Mouse (Mus musculus) brown adipose tissue, adult 24 weeks (tissue): ENCODE data around the gene Cbs. TPM values are rescaled to one million over a fixed set of nuclear protein-coding genes. Genes with fewer than 3 reads are reported as not detected.

Experiments used
- H3K27ac ChIP-seq: fragments of 200-500 bp; replicated peaks from 2 replicates; pipeline ENCODE4 v1.5.1; 2012; ENCODE audit warnings: low read depth, mild to moderate bottlenecking, low read length
- H3K4me1 ChIP-seq: fragments of 200-500 bp; 2 replicates; pipeline ENCODE4 v1.6.1; 2012; ENCODE audit warnings: low read length, mixed read lengths; ENCODE audit not compliant: control insufficient read depth, insufficient read depth, insufficient read length
- H3K4me3 ChIP-seq: fragments of 200-500 bp; 2 replicates; pipeline ENCODE4 v1.5.1; 2012; ENCODE audit warnings: low read depth, mild to moderate bottlenecking, low read length, moderate library complexity; ENCODE audit not compliant: insufficient read depth
- polyA plus RNA-seq: library from polyadenylated mRNA; stranded (reverse); fragments of >200 nt; gene quantifications from 2 replicates; pipeline ENCODE4 v1.2.4, GENCODE M21; 2012; ENCODE audit not compliant: missing spikeins, insufficient read depth, insufficient read length

The Cbs gene
- polyA plus RNA-seq, 1 experiment, result 1.1 TPM

DNA sequence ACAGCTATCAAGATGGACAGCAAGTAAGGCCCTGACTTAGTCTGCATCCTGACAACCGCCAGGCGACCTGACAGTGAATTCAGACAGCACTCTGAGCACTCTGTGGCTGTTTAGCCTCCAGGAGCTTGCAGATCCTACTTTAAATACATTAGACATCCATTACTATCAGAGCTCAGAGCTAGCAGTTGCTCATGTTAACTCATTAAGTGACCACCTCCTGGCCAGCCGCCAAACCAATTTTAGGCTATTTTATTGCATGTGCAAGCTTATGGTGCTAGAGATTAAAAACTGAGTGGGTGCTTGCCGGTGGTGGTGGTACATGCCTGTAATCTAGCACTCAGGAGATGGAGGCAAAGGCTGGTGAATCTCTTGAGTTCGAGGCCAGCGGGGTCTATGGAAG is 53.3 kb downstream of the Cbs start:
- Histone ChIP-seq H3K4me1 (no peaks in the 10 kb centered on the region), H3K27ac (no peak overlapping the region), H3K4me3 (no peak overlapping the region)

DNA sequence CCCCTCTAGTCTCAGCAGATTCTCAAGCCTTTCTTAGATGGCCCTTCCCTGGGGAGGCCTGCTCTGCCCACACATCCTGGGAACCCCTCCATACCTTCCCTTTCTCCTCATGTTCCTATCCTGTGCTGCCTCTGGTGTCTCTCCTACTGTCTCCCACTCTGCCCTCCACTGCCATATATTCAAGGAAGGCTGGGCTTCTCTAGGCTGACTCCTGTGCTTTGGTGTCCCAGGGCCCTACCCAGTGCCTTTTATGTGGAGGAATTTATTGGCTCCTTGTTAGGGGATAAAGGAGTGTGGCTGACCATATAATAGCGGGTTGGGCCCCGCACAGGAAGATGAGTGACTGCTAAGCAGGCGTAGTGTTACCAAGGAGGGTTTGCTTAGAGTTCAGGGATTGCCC is 53.9 kb downstream of the Cbs start:
- H3K4me3 ChIP-seq, result no peak overlapping the region
- no peak overlapping the region for H3K27ac ChIP-seq
- no peaks in the 10 kb centered on the region for H3K4me1 ChIP-seq

DNA sequence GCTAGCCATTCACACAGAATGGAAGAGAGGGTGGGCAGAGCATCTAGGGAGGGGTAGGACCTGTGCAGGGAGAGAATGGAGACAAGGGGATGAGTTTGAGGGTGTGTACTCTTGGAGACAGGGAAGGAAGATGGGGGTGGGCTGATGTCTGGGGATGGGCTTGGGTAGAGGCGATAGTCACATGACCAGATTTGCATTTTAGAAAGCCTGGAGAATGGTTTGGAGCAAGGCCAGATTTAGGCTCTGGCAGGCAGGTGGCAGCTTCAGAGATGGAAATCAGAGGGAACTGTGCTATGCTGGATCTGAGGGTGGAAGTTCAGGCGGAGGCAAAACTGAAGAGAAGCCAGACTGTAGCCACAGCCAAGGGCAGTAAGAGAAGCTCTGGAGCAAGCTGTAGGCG is 56.7 kb downstream of the Cbs start:
- H3K27ac ChIP-seq, result no peak overlapping the region
- H3K4me1 ChIP-seq, result no peaks in the 10 kb centered on the region
- no peak overlapping the region for H3K4me3 ChIP-seq

DNA sequence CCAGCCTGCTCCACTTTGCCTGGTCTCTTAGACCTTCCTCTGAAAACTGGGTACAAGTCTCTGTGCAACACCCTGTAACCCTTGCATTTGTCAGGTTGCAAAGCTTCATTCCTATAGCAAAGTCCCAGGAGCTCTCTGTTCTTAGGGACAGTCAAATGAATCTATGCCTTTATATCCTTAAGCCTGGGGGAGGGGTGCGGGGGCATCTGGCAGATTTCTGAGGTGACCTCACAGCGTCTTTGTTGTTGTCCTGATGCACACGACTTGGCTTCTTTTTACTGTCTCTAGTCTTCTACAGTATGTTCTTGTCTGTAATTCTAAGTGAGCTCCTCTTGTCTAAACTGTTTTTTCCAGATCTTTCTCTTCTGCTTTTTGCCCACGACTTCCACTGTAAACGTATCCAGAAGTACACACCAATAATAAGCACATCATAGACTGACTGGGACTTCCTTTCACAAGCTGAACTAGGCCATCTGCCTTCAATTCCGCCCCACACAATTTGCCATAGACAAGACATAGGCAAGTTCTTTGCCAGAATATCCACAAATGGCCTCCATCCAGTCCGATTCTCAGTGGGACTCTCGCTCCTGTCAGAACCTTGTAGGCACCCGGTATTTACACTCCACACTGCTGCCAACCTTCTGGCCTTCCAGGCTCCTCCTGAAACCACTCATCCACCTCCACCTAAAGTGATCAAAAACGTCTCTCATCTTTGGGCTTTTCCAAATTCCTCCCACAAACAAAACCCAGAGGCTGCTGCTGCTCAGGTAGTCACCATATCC is 60.5 kb downstream of the Cbs start:
- Histone ChIP-seq H3K4me1 (no peaks in the 10 kb centered on the region), H3K4me3 (no peak overlapping the region), H3K27ac (no peak overlapping the region)

DNA sequence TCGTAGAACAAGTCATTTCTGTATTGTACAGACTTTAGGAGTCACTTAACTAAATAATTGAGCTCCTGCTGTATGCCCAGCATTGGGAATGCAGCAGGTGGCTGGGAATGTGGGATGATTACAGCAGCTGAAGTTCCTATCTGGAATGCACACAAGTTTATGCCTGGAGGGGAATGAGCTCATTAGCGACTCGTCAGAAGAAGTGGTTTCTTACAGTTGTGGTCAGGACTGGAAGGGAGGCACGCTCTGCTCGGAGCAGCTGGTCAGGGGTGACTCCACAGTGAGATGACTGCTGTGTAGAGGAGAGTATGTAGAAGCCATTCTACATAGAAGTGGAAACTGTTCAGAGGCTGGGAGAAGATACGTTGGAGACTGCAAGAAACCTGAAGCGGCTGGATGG is 62.4 kb downstream of the Cbs start:
- H3K4me1 ChIP-seq, result peaks cover 2% of the 10 kb centered on the region; the same call in 1 of the 2 replicates
- no peak overlapping the region for H3K4me3 ChIP-seq

DNA sequence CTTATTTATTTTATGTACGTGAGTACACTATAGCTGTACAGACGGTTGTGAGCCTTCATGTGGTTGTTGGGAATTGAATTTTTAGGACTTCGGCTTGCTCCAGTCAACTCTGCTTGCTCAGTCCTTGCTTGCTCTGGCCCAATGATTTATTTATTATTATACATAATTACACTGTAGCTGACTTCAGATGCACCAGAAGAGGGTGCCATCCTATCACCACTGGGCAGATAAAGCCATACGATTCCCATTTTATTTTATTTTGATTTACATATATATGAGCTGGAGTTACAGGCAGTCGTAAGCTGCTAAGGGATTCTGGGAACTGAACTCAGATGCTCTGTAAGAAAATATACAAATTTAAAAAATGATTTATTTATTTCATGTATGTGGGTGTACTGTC is 65.3 kb downstream of the Cbs start:
- H3K4me3 ChIP-seq, result no peak overlapping the region
- no peak overlapping the region for H3K27ac ChIP-seq
- H3K4me1 ChIP-seq, result peaks cover 11% of the 10 kb centered on the region

More for the DNA sequence above, 62.4 kb downstream of the Cbs start:
- no peak overlapping the region for H3K27ac ChIP-seq

DNA sequence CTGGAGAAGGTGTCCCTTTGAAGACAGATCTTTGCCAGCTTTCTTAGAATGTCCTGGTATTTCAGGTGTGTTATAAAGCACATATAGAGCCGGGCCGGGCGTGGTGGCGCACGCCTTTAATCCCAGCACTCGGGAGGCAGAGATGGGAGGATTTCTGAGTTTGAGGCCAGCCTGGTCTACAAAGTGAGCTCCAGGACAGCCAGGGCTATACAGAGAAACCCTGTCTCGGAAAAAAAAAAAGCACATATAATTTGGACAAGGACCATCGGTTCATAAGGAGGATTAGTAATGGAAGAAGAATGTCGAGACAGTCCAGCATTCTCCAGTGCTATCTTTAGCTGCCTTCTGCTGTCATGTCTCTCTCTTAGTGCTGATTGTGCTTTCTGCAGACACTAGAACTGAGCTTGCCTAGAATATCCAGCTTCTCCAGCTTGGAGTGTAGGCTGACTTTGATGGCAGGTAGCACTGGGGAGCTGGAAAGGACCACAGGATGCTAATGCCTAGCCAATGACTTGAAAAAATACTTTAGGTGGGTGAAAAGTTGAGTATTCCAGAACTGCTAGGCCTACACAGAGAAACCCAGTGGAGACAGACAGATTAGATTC is 66.6 kb downstream of the Cbs start:
- H3K4me3 ChIP-seq, result no peak overlapping the region
- H3K27ac ChIP-seq, result no peak overlapping the region
- peaks cover 19% of the 10 kb centered on the region for H3K4me1 ChIP-seq

DNA sequence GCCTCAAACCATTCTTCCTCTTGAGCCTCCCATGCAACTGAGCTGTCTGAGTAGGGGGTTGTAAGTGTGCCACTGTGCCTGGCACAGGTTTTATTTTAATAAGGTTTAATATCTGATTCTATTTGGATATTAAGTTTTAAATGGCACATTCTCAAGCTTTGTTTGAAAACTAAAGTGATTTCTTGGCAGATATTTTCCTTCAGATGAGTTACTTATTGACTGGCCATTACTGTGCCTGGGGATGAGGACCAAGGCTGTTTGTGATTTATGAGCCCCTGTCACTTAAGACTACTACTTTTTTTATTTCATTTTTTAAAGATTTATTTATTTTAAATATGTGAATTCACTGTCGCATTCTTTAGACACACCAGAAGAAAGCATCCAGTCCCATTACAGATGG is 67.3 kb downstream of the Cbs start:
- H3K4me3 ChIP-seq, result no peak overlapping the region
- H3K27ac ChIP-seq, result no peak overlapping the region

DNA sequence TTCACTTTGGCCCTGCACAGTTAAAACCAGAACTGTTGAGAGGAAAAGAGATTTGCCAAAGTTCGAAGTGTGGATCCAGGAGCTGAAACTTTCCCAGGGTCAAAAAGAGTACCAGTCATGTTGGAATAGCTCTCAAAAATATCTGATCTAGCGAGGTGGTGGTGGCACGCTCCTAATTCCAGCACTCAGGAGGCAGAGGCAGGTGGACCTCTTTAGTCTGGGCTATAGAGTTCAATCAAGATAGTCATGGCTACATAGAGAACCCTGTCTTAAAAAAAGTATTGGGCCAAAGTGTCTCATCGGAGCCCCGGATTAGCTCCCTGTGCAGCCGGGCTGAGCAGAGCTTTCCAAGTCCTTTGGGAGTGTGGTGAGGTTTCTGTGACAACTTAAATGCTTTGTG is 70.8 kb downstream of the Cbs start:
- peak overlapping the region; percentile 27; the same call in 1 of the 2 replicates for H3K4me3 ChIP-seq
- H3K27ac ChIP-seq, result no peak overlapping the region
- peaks cover 19% of the 10 kb centered on the region for H3K4me1 ChIP-seq

More for the DNA sequence above, 67.3 kb downstream of the Cbs start:
- H3K4me1 ChIP-seq, result peaks cover 19% of the 10 kb centered on the region

DNA sequence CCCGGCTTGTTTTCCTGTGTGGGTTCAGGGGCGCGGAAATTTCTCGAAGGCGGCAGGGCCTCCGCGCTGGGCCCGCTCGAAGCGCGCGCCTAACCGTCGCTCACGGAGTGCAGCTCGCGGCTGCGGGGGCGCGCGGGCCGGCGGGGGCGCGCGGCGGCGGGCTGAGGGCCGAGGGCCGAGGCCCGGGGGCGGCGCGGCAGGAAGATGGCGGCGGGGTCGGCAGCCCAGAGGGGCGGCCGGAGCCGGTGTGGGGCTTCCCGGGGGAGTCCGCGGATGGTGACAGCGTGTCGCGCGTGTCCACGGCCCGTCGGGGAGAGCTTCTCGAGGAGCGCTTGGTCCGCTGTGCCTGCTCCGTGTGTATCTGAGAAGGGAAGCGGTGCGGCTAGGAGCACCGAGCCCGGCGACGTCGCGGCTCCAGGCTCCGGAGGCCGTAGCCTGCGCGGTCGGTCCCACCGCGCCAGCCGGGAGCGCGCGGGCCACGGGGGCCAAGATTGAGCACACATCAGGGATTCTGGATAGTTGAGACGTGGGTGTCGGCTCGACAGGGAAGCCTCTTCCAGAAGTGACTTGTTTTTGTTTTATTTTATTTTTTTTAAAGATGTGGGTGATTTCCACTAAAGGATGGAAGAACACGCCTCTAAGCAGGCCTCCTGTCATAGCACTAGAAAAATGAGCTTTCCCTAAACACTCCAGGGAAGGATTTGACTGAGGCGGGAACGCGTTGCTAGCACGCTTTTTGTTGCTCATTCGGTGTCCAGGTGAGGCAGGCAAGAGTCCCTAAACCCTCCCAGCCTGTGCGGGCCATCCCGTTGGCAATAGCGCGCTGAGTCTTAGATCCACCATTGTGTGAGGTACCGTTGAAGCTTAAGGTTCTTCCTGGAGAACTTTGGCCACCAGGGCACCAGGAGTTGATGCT is 71.6 kb downstream of the Cbs start:
- Histone ChIP-seq H3K4me3 (peak overlapping the region; percentile 97), H3K27ac (peak overlapping the region; percentile 65; the same call in 1 of the 2 replicates), H3K4me1 (peaks cover 17% of the 10 kb centered on the region)

DNA sequence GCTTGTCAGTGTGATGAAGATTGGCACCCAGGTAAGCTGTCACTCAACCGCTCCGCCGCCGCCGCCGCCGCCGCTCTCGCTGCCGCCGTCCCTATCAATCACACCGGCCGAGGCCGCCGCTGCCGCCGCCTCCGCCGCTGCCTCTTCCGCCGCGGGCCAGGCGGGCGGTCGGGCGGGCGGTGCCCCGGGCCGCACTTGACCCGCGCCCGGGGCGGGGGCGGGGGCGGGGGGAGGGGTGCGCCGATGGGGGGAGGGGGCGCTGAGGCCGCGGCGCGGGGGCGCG is 72.2 kb downstream of the Cbs start:
- peak overlapping the region; percentile 97 for H3K4me3 ChIP-seq
- H3K4me1 ChIP-seq, result peaks cover 17% of the 10 kb centered on the region
- H3K27ac ChIP-seq, result no peak overlapping the region

DNA sequence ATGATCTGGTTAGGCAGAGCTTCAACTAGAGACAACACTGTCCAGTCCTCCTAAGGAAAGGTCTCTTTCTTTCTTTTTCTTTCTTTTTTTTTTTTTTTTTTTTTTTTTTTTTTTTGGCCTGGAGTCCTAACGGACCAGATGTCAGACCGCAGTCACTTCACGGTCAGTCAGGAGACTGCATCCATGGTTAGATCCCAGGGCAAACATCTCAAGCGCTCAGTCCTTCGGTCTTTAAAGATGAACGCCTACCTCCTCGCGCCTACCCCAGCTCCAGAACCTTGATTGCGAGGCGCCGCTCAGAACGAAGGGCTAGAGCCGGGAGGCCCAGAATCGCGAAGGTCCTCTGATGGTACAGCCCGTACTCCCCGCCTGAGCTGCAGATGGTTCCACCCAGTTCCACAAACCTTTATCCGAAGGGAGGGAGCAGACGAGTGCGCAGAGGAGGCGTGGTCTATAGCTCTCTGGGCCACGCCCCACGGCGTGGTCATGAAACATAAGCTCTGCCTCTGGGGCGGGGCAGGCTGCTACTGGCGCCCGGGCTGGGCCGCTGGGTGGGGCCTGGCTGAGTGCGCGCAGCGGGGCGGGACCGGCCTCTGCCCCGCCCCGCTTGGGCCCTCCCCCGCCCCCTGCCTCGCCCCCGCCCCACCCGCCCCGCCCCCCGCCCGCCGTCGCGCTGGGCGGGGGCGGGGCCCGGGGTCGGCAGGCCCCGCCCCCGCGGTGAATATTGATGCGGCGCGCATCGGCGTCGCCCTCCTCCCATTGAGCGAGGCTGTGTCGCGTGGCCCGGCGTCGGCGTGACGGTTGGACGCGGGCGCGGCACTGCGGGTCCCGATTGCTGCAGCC is 72.8 kb downstream of the Cbs start, which contains the start of gene Pknox1:
Pknox1 (plus strand) TSS at position 720 of the 843 bp plus-strand sequence.
- Histone ChIP-seq H3K27ac (peak within 1 kb of the TSS; percentile 98), H3K4me1 (peaks cover 17% of the 10 kb centered on the region), H3K4me3 (peak within 1 kb of the TSS; percentile 97)

DNA sequence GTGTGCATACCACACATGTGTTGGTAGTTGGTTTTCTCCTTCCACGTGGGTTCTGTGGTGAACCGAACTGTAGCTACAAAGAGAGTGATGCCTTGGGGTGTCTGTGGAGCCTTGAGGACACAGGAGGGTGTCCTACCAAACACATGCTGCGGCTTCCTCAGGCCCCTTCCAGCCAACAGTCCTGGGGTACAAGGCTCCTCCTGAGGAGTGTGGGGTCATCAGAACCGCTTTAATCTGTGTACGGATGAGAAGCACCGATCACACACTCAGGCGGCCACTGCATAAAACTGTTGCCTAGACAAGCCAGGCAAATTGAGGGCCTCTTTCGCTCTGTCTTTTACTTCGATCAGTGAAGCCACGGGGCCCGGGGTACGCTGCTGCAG is 73.4 kb downstream of the Cbs start:
- H3K27ac ChIP-seq, result peak overlapping the region; percentile 98
- peaks cover 17% of the 10 kb centered on the region for H3K4me1 ChIP-seq
- H3K4me3 ChIP-seq, result peak overlapping the region; percentile 86

DNA sequence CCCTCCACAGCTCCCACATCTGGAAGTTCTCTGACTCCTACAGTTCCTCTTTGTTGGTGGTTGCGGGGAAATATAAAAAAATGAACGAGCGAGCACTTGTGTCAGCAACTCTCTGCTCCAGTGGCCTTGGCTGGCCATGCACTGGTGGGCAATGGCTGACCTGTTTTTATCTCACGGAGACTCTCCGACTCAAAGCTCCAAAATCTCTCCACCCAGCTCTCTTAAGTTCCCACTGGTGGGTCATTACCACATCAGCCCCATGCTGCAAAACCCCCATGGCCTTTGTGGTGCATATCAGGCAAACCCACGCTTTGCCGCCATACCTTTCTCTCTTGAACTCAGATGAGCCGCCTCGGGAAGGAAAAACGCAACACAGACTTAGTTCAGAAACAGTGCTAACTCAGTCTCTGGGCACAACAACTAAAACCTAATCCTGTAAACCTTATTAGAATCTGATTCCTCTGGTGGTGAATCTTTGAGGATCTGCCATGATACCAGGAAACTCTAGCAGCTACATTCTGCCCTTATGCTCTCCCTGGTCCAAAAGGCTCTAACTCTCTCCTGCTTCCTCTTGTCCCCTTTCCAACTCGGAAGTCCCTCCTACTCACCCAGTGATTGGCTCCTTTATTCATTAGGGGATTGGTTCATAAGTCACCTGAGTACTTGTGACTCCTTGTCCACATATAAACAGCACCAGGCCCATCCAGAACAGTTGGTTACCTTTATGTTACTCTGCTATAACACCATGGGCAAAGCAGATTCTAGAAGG is 77.8 kb downstream of the Cbs start:
- Histone ChIP-seq H3K27ac (no peak overlapping the region), H3K4me3 (no peak overlapping the region)

More for the DNA sequence above, 77.8 kb downstream of the Cbs start:
- no peaks in the 10 kb centered on the region; the same call in 1 of the 2 replicates for H3K4me1 ChIP-seq
